Mouse (Mus musculus): ENCODE measurements around the gene Tek. TPM values are rescaled to one million over a fixed set of nuclear protein-coding genes. Genes with fewer than 3 reads are reported as not detected.
"Not testable (repeated sequence)": the region's sequence is repeated elsewhere in the genome, so short reads cannot be mapped to it uniquely, and the experiment has no call there.

The Tek gene
- total RNA-seq (2022) = 10 to 100 TPM in 2 of 4 experiments, 1 to 10 TPM in 2; 8.8 to 12.2 (median 10.1) TPM

- no peak for DNase-seq (ENCODE audit: low spot score in 2 of 2)
Observed at GRCm38 (mm10) chr4:94738838-94739731, at the start of gene Tek. Gene Tek (plus strand): TSS chr4:94739289.

GRCm38 (mm10) chr4:94689804-94690203 is 49.3 kb upstream of the Tek start:
- DNase-seq (ENCODE audit: low spot score in 2 of 2) = not testable (repeated sequence)

- DNase-seq (ENCODE audit: low spot score in 2 of 2) = no peak
Observed at GRCm38 (mm10) chr4:94691078-94691477, 48.0 kb upstream of the Tek start.

GRCm38 (mm10) chr4:94692175-94692574 is 46.9 kb upstream of the Tek start:
- no peak for DNase-seq (ENCODE audit: low spot score in 2 of 2)

- DNase-seq (ENCODE audit: low spot score in 2 of 2) = no peak
Observed at GRCm38 (mm10) chr4:94696368-94696767, 42.7 kb upstream of the Tek start.

GRCm38 (mm10) chr4:94711002-94711401 is 28.1 kb upstream of the Tek start:
- no peak for DNase-seq (ENCODE audit: low spot score in 2 of 2)

- no peak for DNase-seq (ENCODE audit: low spot score in 2 of 2)
Observed at GRCm38 (mm10) chr4:94711426-94711825, 27.7 kb upstream of the Tek start.

- DNase-seq (ENCODE audit: low spot score in 2 of 2) = no peak
Observed at GRCm38 (mm10) chr4:94713741-94714140, 25.3 kb upstream of the Tek start.

- no peak for DNase-seq (ENCODE audit: low spot score in 2 of 2)
Observed at GRCm38 (mm10) chr4:94715166-94715565, 23.9 kb upstream of the Tek start.

GRCm38 (mm10) chr4:94725799-94726198 is 13.3 kb upstream of the Tek start:
- no peak for DNase-seq (ENCODE audit: low spot score in 2 of 2)

- no peak for DNase-seq (ENCODE audit: low spot score in 2 of 2)
Observed at GRCm38 (mm10) chr4:94732721-94733120, 6.4 kb upstream of the Tek start.

GRCm38 (mm10) chr4:94737326-94738295 is 1.5 kb upstream of the Tek start:
- DNase-seq (ENCODE audit: low spot score in 2 of 2) = no peak

- DNase-seq (ENCODE audit: low spot score in 2 of 2) = no peak
Observed at GRCm38 (mm10) chr4:94741824-94742223, 2.7 kb downstream of the Tek start.

GRCm38 (mm10) chr4:94745749-94746148 is 6.7 kb downstream of the Tek start:
- no peak for DNase-seq (ENCODE audit: low spot score in 2 of 2)

- no peak for DNase-seq (ENCODE audit: low spot score in 2 of 2)
Observed at GRCm38 (mm10) chr4:94746387-94746811, 7.3 kb downstream of the Tek start.

GRCm38 (mm10) chr4:94747338-94747737 is 8.2 kb downstream of the Tek start:
- DNase-seq (ENCODE audit: low spot score in 2 of 2) = no peak

- DNase-seq (ENCODE audit: low spot score in 2 of 2) = no peak
Observed at GRCm38 (mm10) chr4:94752512-94752911, 13.4 kb downstream of the Tek start.

GRCm38 (mm10) chr4:94765217-94765616 is 26.1 kb downstream of the Tek start:
- DNase-seq (ENCODE audit: low spot score in 2 of 2) = no peak

GRCm38 (mm10) chr4:94766176-94766575 is 27.1 kb downstream of the Tek start:
- no peak for DNase-seq (ENCODE audit: low spot score in 2 of 2)

- no peak for DNase-seq (ENCODE audit: low spot score in 2 of 2)
Observed at GRCm38 (mm10) chr4:94768624-94769023, 29.5 kb downstream of the Tek start.

- DNase-seq (ENCODE audit: low spot score in 2 of 2) = no peak
Observed at GRCm38 (mm10) chr4:94781043-94781442, 42.0 kb downstream of the Tek start.

GRCm38 (mm10) chr4:94785921-94786320 is 46.8 kb downstream of the Tek start:
- no peak for DNase-seq (ENCODE audit: low spot score in 2 of 2)

Data from left cerebral cortex, adult 8-10 months (tissue).